Mouse (Mus musculus) stomach, postnatal 0 days (tissue): ENCODE measurements around the gene Slc5a5. TPM values are rescaled to one million over a fixed set of nuclear protein-coding genes. Genes with fewer than 3 reads are reported as not detected.
A peak's percentile ranks its signal among the peaks of the same experiment; 100 is the strongest.

ENCODE experiments used
- ATAC-seq: fragments of 200-750 bp; cut with Nextera tagmentation; 2 replicates; pipeline ENCODE4 v1.8.0; 2017; ENCODE audit not compliant: low FRiP score, low TSS enrichment
- DNase-seq: peaks from one replicate; pipeline ENCODE4 v3.0.0-alpha.2; 2016; ENCODE audit warnings: low spot score
- H3K27ac ChIP-seq: fragments of 300-500 bp; sonication (generic); replicated peaks from 2 replicates; pipeline ENCODE4 v1.5.1; 2014; ENCODE audit warnings: mild to moderate bottlenecking, control low read depth
- H3K27me3 ChIP-seq: fragments of 300-500 bp; sonication (generic); 2 replicates; pipeline ENCODE4 v1.6.1; 2014; ENCODE audit warnings: low read length; ENCODE audit not compliant: control insufficient read depth, insufficient read depth
- H3K36me3 ChIP-seq: fragments of 300-500 bp; sonication (generic); 2 replicates; pipeline ENCODE4 v1.6.1; 2014; ENCODE audit warnings: low read length, mixed read lengths; ENCODE audit not compliant: control insufficient read depth, insufficient read depth
- H3K4me1 ChIP-seq: fragments of 300-500 bp; sonication (generic); replicated peaks from 2 replicates; pipeline ENCODE4 v1.6.1; 2014; ENCODE audit warnings: antibody characterized with exemption; ENCODE audit not compliant: control insufficient read depth, insufficient read depth
- H3K4me2 ChIP-seq: fragments of 300-500 bp; sonication (generic); replicated peaks from 2 replicates; pipeline ENCODE4 v1.6.1; 2014; ENCODE audit warnings: low read depth, mild to moderate bottlenecking, control low read depth, moderate library complexity
- H3K4me3 ChIP-seq: fragments of 300-500 bp; sonication (generic); 2 replicates; pipeline ENCODE4 v1.5.1; 2014; ENCODE audit warnings: low read depth, low read length, control low read depth
- H3K9ac ChIP-seq: fragments of 300-500 bp; sonication (generic); 2 replicates; pipeline ENCODE4 v1.6.1; 2014; ENCODE audit warnings: mild to moderate bottlenecking, low read length, control low read depth, mixed read lengths
- H3K9me3 ChIP-seq: fragments of 300-500 bp; sonication (generic); 2 replicates; pipeline ENCODE4 v1.6.1; 2016; ENCODE audit warnings: low read length; ENCODE audit not compliant: control insufficient read depth
- CTCF ChIP-seq: IDR thresholded peaks from 2 replicates; pipeline ENCODE4 v1.5.1; 2016; ENCODE audit warnings: antibody characterized with exemption, low read depth, mild to moderate bottlenecking, moderate library complexity
- EP300 ChIP-seq: optimal IDR thresholded peaks from 2 replicates; pipeline ENCODE3; 2016; ENCODE audit warnings: antibody characterized with exemption
- WGBS: fragments of 180-500 bp; shearing (Covaris S2); extraction: QIAGEN DNeasy Blood & Tissue Kit; methylation state at CpG from one replicate; pipeline ENCODE4 v1.1.7; 2014; 5-methylcytosine and 5-hydroxymethylcytosine counted together
- polyA plus RNA-seq: library from polyadenylated mRNA; unstranded; fragments of >200 nt; fragmentation: Nextera tagmentation; extraction: Ambion mirVana; gene quantifications from 2 replicates; pipeline ENCODE4 v1.2.1, GENCODE M21; 2015

Gene Slc5a5
- polyA plus RNA-seq, 1 experiment from 2014 or later: 42.8 TPM

DNA sequence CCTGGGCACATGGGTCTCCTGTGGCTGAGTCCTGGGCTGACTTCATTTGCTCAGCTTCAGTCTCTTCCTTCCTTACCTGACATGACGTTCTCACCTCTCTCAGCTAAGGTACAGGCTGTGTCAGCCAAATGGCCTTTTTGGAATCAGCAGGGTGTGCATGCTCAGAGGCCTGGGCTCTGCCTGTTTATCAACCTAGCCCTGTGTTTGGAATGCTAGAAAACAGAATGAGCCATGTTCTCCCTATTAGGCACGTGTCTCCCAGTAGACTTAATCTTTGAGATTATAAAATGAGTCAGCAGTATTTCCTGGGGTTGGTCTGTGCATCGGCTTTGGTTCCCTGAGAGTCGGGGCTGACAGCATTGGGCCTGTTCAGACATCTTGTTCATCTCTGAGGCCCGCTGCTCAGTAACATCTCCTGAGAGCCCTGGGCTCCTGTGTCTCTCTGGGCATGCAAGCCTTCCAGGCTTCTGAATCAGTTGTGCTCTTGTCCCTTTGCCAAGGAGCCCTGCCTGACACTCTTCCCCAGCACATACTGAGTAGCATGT lies 36.3 kb upstream of the Slc5a5 start:
- Histone ChIP-seq H3K4me3 (no peak overlapping the region), H3K27me3 (no peaks in the 10 kb centered on the region), H3K4me1 (no peaks in the 10 kb centered on the region), H3K36me3 (no peaks in the 10 kb centered on the region), H3K9ac (no peak overlapping the region), H3K4me2 (no peak overlapping the region), H3K27ac (no peak overlapping the region), H3K9me3 (no peaks in the 10 kb centered on the region)
- no peak for DNase-seq
- TF ChIP-seq CTCF (no peak), EP300 (no peak)
- WGBS: 50% methylated on average over 5 of the region's 5 CpGs
- peak; percentile 62 for ATAC-seq

GRCm38 (mm10) chr8:70928096-70928495 lies 35.5 kb upstream of the Slc5a5 start:
- no peaks in the 10 kb centered on the region for H3K27me3 ChIP-seq
- ATAC-seq (no peak), DNase-seq (no peak)
- no peaks in the 10 kb centered on the region for H3K4me1 ChIP-seq
- H3K4me2 ChIP-seq: no peak overlapping the region
- WGBS: 56% methylated on average over 3 of the region's 3 CpGs
- H3K4me3 ChIP-seq: no peak overlapping the region
- no peak overlapping the region for H3K9ac ChIP-seq
- no peaks in the 10 kb centered on the region for H3K9me3 ChIP-seq
- H3K27ac ChIP-seq: no peak overlapping the region
- no peak for TF ChIP-seq CTCF
- TF ChIP-seq EP300: no peak
- no peaks in the 10 kb centered on the region for H3K36me3 ChIP-seq

DNA sequence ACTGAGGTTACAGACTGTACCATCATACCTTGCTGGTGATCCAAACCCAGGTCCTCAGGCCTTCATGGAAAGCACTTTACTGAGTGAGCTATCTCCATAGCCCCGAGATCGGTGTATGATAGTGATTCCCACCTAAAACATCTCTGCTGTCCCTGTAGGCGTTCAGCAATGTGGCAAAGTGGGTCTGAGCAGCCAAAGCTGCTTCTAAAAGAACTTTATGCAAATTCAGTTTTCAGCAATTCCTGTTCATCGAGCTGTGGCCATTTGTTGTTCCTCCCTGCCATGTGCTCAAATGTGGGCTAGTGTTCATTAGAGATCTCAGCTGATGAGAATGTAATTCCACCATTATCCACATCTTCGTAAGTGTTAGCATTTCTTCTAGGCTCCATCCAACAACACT lies 33.8 kb upstream of the Slc5a5 start:
- TF ChIP-seq CTCF (no peak), EP300 (no peak)
- DNase-seq (no peak), ATAC-seq (no peak)
- Histone ChIP-seq H3K27me3 (no peaks in the 10 kb centered on the region), H3K9me3 (no peaks in the 10 kb centered on the region), H3K4me2 (no peak overlapping the region), H3K4me3 (no peak overlapping the region), H3K27ac (no peak overlapping the region), H3K36me3 (no peaks in the 10 kb centered on the region), H3K9ac (no peak overlapping the region), H3K4me1 (no peaks in the 10 kb centered on the region)
- WGBS: 92% methylated on average over 5 of the region's 5 CpGs

- ATAC-seq (no peak), DNase-seq (no peak)
- Histone ChIP-seq H3K27ac (no peak overlapping the region), H3K4me1 (no peaks in the 10 kb centered on the region), H3K36me3 (no peaks in the 10 kb centered on the region), H3K9ac (no peak overlapping the region), H3K9me3 (no peaks in the 10 kb centered on the region), H3K27me3 (no peaks in the 10 kb centered on the region), H3K4me2 (no peak overlapping the region), H3K4me3 (no peak overlapping the region)
- WGBS: 84% methylated on average over 4 of the region's 4 CpGs
- TF ChIP-seq CTCF: no peak
- no peak for TF ChIP-seq EP300
Measured at GRCm38 (mm10) chr8:70925754-70926153, 33.2 kb upstream of the Slc5a5 start.

DNA sequence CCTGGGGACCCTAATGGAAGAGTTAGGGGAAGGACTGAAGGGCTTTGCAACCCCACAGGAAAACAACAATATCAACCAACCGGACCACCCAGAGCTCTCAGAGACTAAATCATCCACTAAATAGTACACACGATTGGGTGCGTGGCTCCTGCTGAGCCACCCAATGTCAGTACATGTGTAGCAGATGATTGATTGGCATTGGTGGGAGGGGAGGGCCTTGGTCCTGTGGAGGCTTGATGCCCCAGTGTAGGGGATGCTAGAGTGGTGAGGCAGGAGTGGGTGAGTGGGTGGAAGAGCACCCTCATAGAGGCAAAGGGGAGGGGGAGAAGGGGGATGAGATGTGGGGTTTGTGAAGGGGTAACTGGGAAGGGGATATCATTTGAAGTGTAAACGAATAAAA lies 31.6 kb upstream of the Slc5a5 start:
- H3K4me1 ChIP-seq: no peaks in the 10 kb centered on the region
- no peak for TF ChIP-seq EP300
- TF ChIP-seq CTCF: no peak
- no peaks in the 10 kb centered on the region for H3K27me3 ChIP-seq
- DNase-seq (no peak), ATAC-seq (no peak)
- H3K27ac ChIP-seq: no peak overlapping the region
- no peaks in the 10 kb centered on the region for H3K9me3 ChIP-seq
- no peak overlapping the region for H3K4me3 ChIP-seq
- no peak overlapping the region for H3K4me2 ChIP-seq
- no peak overlapping the region for H3K9ac ChIP-seq
- WGBS: 86% methylated on average over 4 of the region's 4 CpGs
- no peaks in the 10 kb centered on the region for H3K36me3 ChIP-seq

DNA sequence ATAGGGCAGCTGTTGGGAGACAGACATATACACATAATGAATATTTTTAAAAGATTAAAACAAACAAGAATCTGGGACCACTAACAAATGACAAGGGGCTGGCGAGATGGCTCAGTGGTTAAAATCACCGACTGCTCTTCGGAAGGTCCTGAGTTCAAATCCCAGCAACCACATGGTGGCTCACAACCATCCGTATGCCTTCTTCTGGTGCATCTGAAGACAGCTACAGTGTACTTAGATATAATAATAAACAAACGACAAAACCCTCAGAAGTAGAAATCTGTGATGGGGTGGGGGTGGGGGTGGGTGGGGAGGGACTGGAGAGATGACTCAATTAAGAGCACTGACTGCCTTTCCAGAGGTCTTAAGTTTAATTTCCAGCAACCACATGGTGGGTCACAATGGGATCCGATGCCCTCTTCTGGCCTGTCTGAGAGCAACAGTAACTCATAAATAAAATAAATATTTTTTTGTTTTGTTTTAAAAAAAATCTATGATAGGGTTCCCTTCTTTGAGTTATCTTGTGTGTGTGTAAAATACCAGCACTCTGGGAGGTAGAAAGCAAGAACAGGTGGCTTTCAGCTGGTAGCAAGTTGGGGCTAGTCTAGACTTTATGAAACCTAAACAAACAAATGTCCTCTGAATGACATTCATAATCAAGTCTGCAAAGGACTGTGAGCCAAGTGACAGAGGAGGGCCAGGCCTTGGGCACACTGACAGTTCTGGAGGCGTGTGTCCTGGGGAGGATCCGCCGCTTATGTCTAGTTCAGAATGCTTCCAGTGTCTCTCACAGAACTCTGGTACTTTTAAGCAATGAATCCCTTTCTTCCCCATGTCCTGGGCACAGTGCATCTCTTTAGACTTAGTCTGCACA lies 27.7 kb upstream of the Slc5a5 start:
- Histone ChIP-seq H3K9ac (no peak overlapping the region), H3K36me3 (peaks cover 10% of the 10 kb centered on the region; the same call in 1 of the 2 replicates), H3K27ac (no peak overlapping the region), H3K9me3 (no peaks in the 10 kb centered on the region), H3K27me3 (no peaks in the 10 kb centered on the region), H3K4me3 (no peak overlapping the region), H3K4me2 (no peak overlapping the region), H3K4me1 (no peaks in the 10 kb centered on the region)
- no peak for ATAC-seq
- TF ChIP-seq EP300 (no peak), CTCF (no peak; the same call in 1 of the 2 replicates)
- DNase-seq: no peak
- WGBS: 71% methylated on average over 9 of the region's 9 CpGs
